Mouse (Mus musculus) stomach, postnatal 0 days (tissue): ENCODE measurements around the gene Gm5148. TPM values are rescaled to one million over a fixed set of nuclear protein-coding genes. Genes with fewer than 3 reads are reported as not detected.

ENCODE experiments used
- ATAC-seq: fragments of 200-750 bp; cut with Nextera tagmentation; 2 replicates; pipeline ENCODE4 v1.8.0; 2017; ENCODE audit not compliant: low FRiP score, low TSS enrichment
- DNase-seq: peaks from one replicate; pipeline ENCODE4 v3.0.0-alpha.2; 2016; ENCODE audit warnings: low spot score
- H3K27ac ChIP-seq: fragments of 300-500 bp; sonication (generic); replicated peaks from 2 replicates; pipeline ENCODE4 v1.5.1; 2014; ENCODE audit warnings: mild to moderate bottlenecking, control low read depth
- H3K27me3 ChIP-seq: fragments of 300-500 bp; sonication (generic); 2 replicates; pipeline ENCODE4 v1.6.1; 2014; ENCODE audit warnings: low read length; ENCODE audit not compliant: control insufficient read depth, insufficient read depth
- H3K36me3 ChIP-seq: fragments of 300-500 bp; sonication (generic); 2 replicates; pipeline ENCODE4 v1.6.1; 2014; ENCODE audit warnings: low read length, mixed read lengths; ENCODE audit not compliant: control insufficient read depth, insufficient read depth
- H3K4me1 ChIP-seq: fragments of 300-500 bp; sonication (generic); replicated peaks from 2 replicates; pipeline ENCODE4 v1.6.1; 2014; ENCODE audit warnings: antibody characterized with exemption; ENCODE audit not compliant: control insufficient read depth, insufficient read depth
- H3K4me2 ChIP-seq: fragments of 300-500 bp; sonication (generic); replicated peaks from 2 replicates; pipeline ENCODE4 v1.6.1; 2014; ENCODE audit warnings: low read depth, mild to moderate bottlenecking, control low read depth, moderate library complexity
- H3K4me3 ChIP-seq: fragments of 300-500 bp; sonication (generic); 2 replicates; pipeline ENCODE4 v1.5.1; 2014; ENCODE audit warnings: low read depth, low read length, control low read depth
- H3K9ac ChIP-seq: fragments of 300-500 bp; sonication (generic); 2 replicates; pipeline ENCODE4 v1.6.1; 2014; ENCODE audit warnings: mild to moderate bottlenecking, low read length, control low read depth, mixed read lengths
- H3K9me3 ChIP-seq: fragments of 300-500 bp; sonication (generic); 2 replicates; pipeline ENCODE4 v1.6.1; 2016; ENCODE audit warnings: low read length; ENCODE audit not compliant: control insufficient read depth
- CTCF ChIP-seq: IDR thresholded peaks from 2 replicates; pipeline ENCODE4 v1.5.1; 2016; ENCODE audit warnings: antibody characterized with exemption, low read depth, mild to moderate bottlenecking, moderate library complexity
- EP300 ChIP-seq: optimal IDR thresholded peaks from 2 replicates; pipeline ENCODE3; 2016; ENCODE audit warnings: antibody characterized with exemption
- WGBS: fragments of 180-500 bp; shearing (Covaris S2); extraction: QIAGEN DNeasy Blood & Tissue Kit; methylation state at CpG from one replicate; pipeline ENCODE4 v1.1.7; 2014; 5-methylcytosine and 5-hydroxymethylcytosine counted together
- polyA plus RNA-seq: library from polyadenylated mRNA; unstranded; fragments of >200 nt; fragmentation: Nextera tagmentation; extraction: Ambion mirVana; gene quantifications from 2 replicates; pipeline ENCODE4 v1.2.1, GENCODE M21; 2015

Gm5148 gene
- polyA plus RNA-seq, 1 experiment from 2014 or later, result 4.9 TPM

GRCm38 (mm10) chr3:37711639-37712038, 12.7 kb downstream of the Gm5148 start:
- Histone ChIP-seq H3K27ac (peak overlapping the region; percentile 77), H3K27me3 (no peaks in the 10 kb centered on the region), H3K9ac (no peak overlapping the region), H3K4me2 (no peak overlapping the region), H3K4me1 (0 out of 2 replicates have a peak, but pooled peaks cover 3% of the 10 kb centered on the region), H3K9me3 (no peaks in the 10 kb centered on the region), H3K36me3 (no peaks in the 10 kb centered on the region), H3K4me3 (no peak overlapping the region)
- TF ChIP-seq EP300, result no peak
- 54% methylated on average over 4 of the region's 4 CpGs for WGBS
- ATAC-seq (no peak), DNase-seq (no peak)

GRCm38 (mm10) chr3:37707801-37708200, 16.5 kb downstream of the Gm5148 start:
- 90% methylated on average over 6 of the region's 6 CpGs for WGBS
- DNase-seq (no peak), ATAC-seq (no peak)
- TF ChIP-seq CTCF (no peak), EP300 (no peak)
- Histone ChIP-seq H3K36me3 (no peaks in the 10 kb centered on the region), H3K4me3 (no peak overlapping the region), H3K27ac (no peak overlapping the region), H3K4me2 (no peak overlapping the region), H3K4me1 (peaks cover 3% of the 10 kb centered on the region; the same call in 1 of the 2 replicates), H3K9ac (no peak overlapping the region), H3K9me3 (no peaks in the 10 kb centered on the region), H3K27me3 (no peaks in the 10 kb centered on the region)

- Histone ChIP-seq H3K36me3 (no peaks in the 10 kb centered on the region), H3K9ac (no peak overlapping the region), H3K27ac (no peak overlapping the region), H3K4me3 (no peak overlapping the region), H3K4me2 (no peak overlapping the region), H3K4me1 (no peaks in the 10 kb centered on the region; the same call in 1 of the 2 replicates), H3K9me3 (no peaks in the 10 kb centered on the region), H3K27me3 (no peaks in the 10 kb centered on the region)
- DNase-seq (no peak), ATAC-seq (peak; percentile 58)
- TF ChIP-seq CTCF (0 out of 2 replicates have a peak, but pooled peaks have one; percentile 1), EP300 (no peak)
- WGBS, result 58% methylated on average over 4 of the region's 4 CpGs
Observed at GRCm38 (mm10) chr3:37706439-37706838, 17.9 kb downstream of the Gm5148 start.

- H3K9ac ChIP-seq, result no peak overlapping the region
- no peaks in the 10 kb centered on the region for H3K27me3 ChIP-seq
- no peak overlapping the region for H3K4me2 ChIP-seq
- TF ChIP-seq CTCF, result no peak
- no peak for TF ChIP-seq EP300
- 33% methylated on average over 6 of the region's 6 CpGs for WGBS
- H3K36me3 ChIP-seq, result no peaks in the 10 kb centered on the region
- H3K4me3 ChIP-seq, result no peak overlapping the region
- DNase-seq (no peak), ATAC-seq (no peak)
- H3K4me1 ChIP-seq, result no peaks in the 10 kb centered on the region; the same call in 1 of the 2 replicates
- H3K9me3 ChIP-seq, result no peaks in the 10 kb centered on the region
- H3K27ac ChIP-seq, result no peak overlapping the region
Observed at GRCm38 (mm10) chr3:37705436-37705835, 18.9 kb downstream of the Gm5148 start.

GRCm38 (mm10) chr3:37704701-37705279, 19.5 kb downstream of the Gm5148 start:
- peak; percentile 67 for ATAC-seq
- Histone ChIP-seq H3K4me3 (no peak overlapping the region), H3K9me3 (no peaks in the 10 kb centered on the region), H3K4me2 (no peak overlapping the region), H3K27ac (no peak overlapping the region), H3K4me1 (no peaks in the 10 kb centered on the region; the same call in 1 of the 2 replicates), H3K36me3 (no peaks in the 10 kb centered on the region), H3K27me3 (no peaks in the 10 kb centered on the region), H3K9ac (no peak overlapping the region)
- WGBS, result 47% methylated on average over 14 of the region's 14 CpGs
- no peak for TF ChIP-seq EP300
- TF ChIP-seq CTCF, result no peak
- peak; percentile 53 for DNase-seq

GRCm38 (mm10) chr3:37703066-37703465, 21.2 kb downstream of the Gm5148 start:
- DNase-seq (no peak), ATAC-seq (no peak)
- Histone ChIP-seq H3K4me2 (no peak overlapping the region), H3K36me3 (no peaks in the 10 kb centered on the region), H3K27me3 (no peaks in the 10 kb centered on the region), H3K4me3 (no peak overlapping the region), H3K9me3 (no peaks in the 10 kb centered on the region), H3K4me1 (no peaks in the 10 kb centered on the region; the same call in 1 of the 2 replicates), H3K27ac (no peak overlapping the region), H3K9ac (no peak overlapping the region)
- TF ChIP-seq EP300, result no peak
- no peak for TF ChIP-seq CTCF
- WGBS, result 95% methylated on average over 6 of the region's 6 CpGs
